Mouse (Mus musculus) frontal cortex, adult (tissue): ENCODE data around the gene Rnf141.

Experiments
- ATAC-seq: cut with Nextera tagmentation; 2 replicates; pipeline ENCODE4 v1.9.2; 2017; ENCODE audit warnings: mild to moderate bottlenecking, moderate library complexity, mixed read lengths; ENCODE audit not compliant: low TSS enrichment

Rnf141 gene

GRCm38 (mm10) chr7:110796367-110797051 is 47.7 kb downstream of the Rnf141 start:
- ATAC-seq: peak; percentile 17; the same call in 1 of the 2 replicates

GRCm38 (mm10) chr7:110794722-110795121 is 49.5 kb downstream of the Rnf141 start:
- ATAC-seq: no peak

GRCm38 (mm10) chr7:110792834-110793233 is 51.4 kb downstream of the Rnf141 start:
- ATAC-seq: no peak

DNA sequence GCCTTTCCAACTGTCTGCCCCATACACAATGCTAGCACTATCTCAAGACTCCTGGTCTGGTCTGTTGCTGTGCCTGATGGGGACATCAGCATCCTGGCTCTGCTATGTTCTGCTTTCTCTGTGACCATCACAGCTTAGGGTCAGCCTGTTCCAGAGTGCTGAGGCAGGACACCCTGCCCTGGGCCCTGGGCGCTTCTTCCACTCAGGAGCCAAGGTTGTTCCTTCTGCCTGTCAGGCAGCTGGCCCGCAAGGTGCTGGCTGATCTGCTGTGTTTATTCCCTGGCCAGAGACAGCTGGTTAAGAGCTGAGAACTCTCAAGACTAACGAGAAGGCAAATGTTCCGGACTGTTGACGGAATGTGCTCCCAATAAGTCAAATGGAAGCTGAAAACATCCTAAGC is 52.1 kb downstream of the Rnf141 start:
- no peak for ATAC-seq

- ATAC-seq: no peak
Measured at GRCm38 (mm10) chr7:110790878-110791277, 53.4 kb downstream of the Rnf141 start.

GRCm38 (mm10) chr7:110787310-110787709 is 56.9 kb downstream of the Rnf141 start:
- ATAC-seq: no peak

DNA sequence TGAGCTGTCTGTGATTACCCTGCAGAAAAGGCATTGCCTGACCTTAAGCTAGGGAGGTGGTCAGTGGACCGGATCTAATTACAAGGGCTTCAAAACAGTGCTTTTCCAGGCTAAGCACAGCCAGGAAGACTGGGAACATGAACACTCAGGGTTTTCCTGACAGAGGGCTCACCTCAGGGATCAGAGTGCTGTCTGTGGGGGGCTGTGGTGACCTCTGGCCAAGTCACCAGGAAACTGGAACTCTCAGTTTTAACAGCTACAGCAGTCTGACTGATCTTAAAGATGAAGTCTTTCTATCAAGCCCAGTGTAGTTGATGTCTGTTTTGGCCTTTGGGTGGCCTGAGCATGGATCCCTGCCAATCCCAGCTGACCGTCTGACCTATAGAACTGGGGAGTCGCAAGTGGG is 58.5 kb downstream of the Rnf141 start:
- ATAC-seq: no peak

DNA sequence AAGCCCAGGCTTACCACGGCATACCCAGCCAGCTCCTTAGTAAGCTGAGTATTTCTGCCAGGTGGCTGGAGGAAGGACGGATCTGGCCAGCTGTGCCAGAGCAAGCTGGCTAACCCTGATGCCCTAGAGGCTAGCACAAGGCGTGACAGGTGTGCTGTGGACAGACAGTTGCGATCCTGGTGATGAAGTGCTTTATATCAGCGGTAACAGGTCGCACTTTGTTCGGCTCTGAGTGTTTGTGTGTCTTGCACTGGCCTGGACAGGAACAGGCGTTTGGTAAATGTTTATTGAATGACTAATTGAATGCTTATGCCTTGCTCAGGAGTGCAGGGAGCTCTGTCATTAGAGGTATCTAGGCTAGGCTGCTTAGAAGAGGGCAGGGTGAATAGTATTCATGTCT is 59.3 kb downstream of the Rnf141 start:
- ATAC-seq: no peak

- no peak for ATAC-seq
Measured at GRCm38 (mm10) chr7:110782845-110783478, 61.3 kb downstream of the Rnf141 start.

- no peak for ATAC-seq
Measured at GRCm38 (mm10) chr7:110782135-110782534, 62.1 kb downstream of the Rnf141 start.

DNA sequence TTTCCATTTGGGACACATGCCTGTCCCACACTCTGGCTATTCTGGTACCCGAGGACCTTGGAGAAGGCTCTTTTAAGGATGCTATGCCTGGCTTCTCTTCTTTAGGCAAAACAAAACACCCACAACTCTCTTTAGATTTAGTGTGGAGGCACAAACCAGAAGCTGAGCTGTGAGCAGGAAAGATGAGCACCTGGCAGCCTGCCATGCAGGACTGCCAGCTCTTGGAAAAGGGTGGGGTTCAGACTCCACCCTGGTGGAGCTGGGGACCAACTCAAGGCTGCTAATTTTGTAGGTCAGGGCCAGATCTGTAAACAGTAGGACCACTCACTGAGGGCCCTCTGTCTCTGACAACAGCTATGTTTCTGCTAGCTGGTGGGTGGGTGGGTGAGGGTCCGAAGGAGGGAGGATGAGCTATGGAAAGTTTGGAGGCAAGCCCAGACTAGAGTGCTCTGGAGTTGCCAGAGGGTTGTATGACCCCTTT is 63.0 kb downstream of the Rnf141 start:
- ATAC-seq: peak; percentile 91

GRCm38 (mm10) chr7:110780520-110780919 is 63.7 kb downstream of the Rnf141 start:
- no peak for ATAC-seq

GRCm38 (mm10) chr7:110779605-110780111 is 64.6 kb downstream of the Rnf141 start:
- ATAC-seq: peak; percentile 29; the same call in 1 of the 2 replicates

DNA sequence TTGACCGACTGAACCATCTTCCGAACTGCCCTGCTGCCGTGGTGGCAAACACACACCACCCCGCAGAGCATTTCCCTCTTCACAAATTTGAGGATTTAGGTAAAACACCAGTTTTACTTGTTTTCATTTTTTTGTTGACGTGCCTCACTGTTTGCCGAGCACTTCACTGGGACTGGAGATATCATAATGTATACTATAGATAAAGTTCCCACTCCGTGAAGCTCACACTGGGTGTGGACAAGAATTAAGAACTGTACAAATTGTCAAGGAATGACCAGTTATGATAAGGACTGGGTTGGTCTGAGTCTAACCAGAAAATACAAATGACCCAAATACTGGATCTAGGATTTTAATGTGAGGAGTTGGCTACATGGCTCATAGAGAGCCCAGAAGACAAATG is 65.3 kb downstream of the Rnf141 start:
- no peak for ATAC-seq

- ATAC-seq: no peak
Measured at GRCm38 (mm10) chr7:110777146-110778001, 66.9 kb downstream of the Rnf141 start.

DNA sequence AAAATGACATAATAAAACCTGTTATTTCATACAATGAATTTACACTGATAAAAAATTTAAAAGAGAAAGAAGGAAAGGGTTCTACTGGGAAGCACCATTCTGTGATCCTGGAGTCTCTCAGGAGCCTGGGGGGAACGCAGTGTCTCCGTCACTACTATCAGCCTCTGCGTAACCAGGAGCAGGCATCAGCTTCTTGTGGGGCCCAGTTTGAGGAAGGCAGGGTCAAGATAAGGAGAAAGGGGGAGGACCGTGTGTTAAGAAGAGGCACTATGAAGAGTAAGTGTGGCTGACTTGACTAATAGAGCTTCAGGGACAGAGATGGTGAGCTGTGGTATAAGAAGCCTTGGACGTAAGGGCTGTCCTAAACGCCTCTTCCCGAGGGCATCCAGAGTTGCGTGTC is 69.6 kb downstream of the Rnf141 start:
- ATAC-seq: no peak

GRCm38 (mm10) chr7:110774077-110774476 is 70.2 kb downstream of the Rnf141 start:
- 0 out of 2 replicates have a peak, but pooled peaks have one; percentile 27 for ATAC-seq

DNA sequence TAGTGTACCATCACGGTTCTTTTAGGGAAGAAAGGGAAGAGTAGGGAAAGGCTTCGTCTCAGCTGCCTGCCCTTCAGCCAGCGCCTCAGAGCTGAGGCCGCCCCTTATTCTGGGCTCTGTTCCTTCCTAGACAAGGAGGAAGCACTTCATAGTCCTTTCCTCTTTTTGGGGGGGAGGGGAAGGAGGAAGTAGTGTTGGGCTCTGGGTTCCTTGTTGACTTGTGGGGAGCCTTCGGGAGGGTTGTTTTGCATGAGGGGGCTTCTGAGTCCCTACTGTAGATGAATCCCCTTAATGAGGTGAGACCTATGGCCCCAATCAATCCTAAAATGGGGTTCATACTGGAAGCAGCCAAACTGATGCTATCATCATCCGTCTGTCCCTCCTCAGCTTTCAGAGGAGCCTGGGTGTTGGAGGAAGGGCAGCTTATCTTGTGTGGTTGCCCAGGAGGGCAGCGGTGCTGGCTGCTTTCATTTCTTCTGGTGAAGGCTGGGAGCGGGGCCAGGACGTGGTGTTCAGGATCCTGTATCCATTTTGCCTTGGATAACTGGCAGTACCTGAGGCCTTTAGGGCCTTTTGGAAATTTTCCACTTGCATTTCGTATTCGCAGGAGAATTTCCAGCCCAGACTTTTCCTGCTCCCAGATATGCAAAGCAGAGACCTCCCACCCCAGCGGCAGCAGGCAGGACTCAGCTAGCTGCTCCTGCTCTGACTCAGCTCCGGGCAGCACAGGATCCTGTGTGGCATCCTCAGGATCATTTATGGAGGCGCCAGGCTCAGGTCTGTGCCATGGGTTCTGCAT is 70.9 kb downstream of the Rnf141 start:
- ATAC-seq: peak; percentile 54

DNA sequence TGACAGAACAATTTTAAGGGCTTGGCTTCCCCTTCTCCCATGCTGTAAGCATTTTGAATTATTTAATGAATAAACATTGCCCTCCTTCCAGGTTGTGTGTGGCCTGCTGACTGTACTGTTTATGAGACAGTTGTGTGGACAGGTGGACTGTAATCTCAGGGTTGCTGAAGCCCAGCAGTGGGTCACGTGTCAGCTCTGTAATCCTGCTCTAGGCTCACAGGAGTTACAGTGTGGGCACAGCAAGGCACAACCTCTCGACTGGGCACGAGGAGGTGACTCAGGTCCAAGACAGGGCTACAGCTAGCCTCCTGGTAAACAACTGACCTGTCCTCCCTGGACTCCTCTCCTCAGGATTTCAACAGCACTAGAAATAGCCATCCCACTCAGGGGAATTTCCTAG is 71.9 kb downstream of the Rnf141 start:
- no peak for ATAC-seq

DNA sequence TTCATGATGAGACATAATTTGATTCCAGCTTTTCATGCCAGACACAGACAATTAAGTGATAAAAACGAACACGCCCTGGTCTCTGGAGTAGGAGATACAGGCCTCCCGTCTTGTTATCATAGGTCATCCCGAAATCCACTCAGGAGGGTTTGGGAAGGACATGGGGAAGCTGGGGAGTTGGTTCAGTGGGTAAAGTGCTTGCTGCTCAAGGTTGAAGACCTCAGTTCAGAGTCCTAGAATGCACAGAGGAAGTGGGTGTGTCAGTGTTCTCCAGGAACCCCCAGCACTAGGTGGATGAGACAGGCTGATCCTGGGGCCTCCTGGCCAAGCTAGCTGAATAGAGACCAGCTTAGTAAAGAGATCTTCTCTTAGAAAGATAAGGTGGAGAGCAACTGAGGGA is 73.3 kb downstream of the Rnf141 start:
- ATAC-seq: no peak

DNA sequence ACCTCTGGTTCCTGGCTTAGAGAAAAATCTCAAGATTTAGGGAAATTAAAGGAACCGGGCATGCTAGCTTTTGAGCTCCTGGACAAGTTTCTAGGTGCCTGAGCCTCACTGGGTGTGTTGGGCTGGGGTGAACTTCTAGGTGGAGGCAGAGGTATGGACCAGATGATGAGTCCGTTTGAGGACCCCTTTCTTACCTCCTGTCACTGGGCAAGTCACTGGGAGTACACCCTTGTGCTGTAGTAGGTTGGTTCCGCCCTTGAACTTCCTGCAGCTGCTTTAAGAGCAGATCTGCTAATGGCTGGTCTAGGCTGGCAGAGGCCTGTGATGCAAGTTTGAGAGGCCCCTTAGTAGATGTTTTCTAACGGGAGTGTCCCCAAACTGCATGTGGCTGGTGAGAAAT is 75.2 kb downstream of the Rnf141 start:
- ATAC-seq: peak; percentile 16; the same call in 1 of the 2 replicates
